Mouse (Mus musculus): Measurements from ENCODE around the gene Gse1. TPM values are rescaled to one million over a fixed set of nuclear protein-coding genes. Genes with fewer than 3 reads are reported as not detected.

Gene Gse1
- polyA plus RNA-seq, 1 experiment from 2014 or later = 28.8 TPM

GRCm38 (mm10) chr8:120368814-120369649, 140.8 kb downstream of the Gse1 start:
- Histone ChIP-seq H3K9me3 (no peaks in the 10 kb centered on the region), H3K9ac (replicated peaks) (no peak overlapping the region; the same call in 1 of the 2 replicates), H3K4me2 (replicated peaks) (no peak overlapping the region), H3K27ac (replicated peaks) (no peak overlapping the region), H3K4me3 (no peak overlapping the region), H3K4me1 (peaks cover 44% of the 10 kb centered on the region), H3K27me3 (peaks cover 13% of the 10 kb centered on the region), H3K36me3 (no peaks in the 10 kb centered on the region)
- 34% methylated on average over 11 of the region's 11 CpGs for WGBS
- no peak for ATAC-seq (ENCODE audit: low FRiP score, low read depth)

DNA sequence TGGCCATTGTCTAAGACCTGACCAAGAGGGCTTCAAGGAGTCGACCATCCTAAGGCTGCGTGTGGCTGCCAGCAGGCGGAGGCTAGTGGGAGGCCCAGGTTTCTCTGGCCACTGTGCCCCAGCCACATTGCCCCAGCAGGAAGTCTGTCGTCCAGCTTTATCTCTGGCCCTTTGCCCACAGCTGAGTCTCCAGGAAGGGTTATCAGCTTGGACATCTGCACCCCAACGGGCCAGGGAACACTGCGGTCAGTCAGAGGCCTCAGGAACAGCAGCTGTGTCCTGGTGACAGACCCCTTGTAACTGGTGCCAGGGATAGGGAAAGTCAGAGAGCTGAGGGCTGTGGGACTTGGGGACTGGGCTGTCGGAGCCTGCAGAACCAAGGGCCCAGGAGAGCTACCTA, 141.7 kb downstream of the Gse1 start:
- no peak overlapping the region for H3K4me2 ChIP-seq (replicated peaks)
- no peak overlapping the region for H3K4me3 ChIP-seq
- H3K9me3 ChIP-seq = no peaks in the 10 kb centered on the region
- no peak overlapping the region for H3K9ac ChIP-seq (replicated peaks)
- no peak overlapping the region for H3K27ac ChIP-seq (replicated peaks)
- H3K4me1 ChIP-seq = peaks cover 45% of the 10 kb centered on the region
- H3K27me3 ChIP-seq = peaks cover 13% of the 10 kb centered on the region
- ATAC-seq (ENCODE audit: low FRiP score, low read depth) = no peak
- WGBS = 61% methylated on average over 7 of the region's 7 CpGs
- no peaks in the 10 kb centered on the region for H3K36me3 ChIP-seq

- Histone ChIP-seq H3K4me2 (replicated peaks) (no peak overlapping the region), H3K9ac (replicated peaks) (no peak overlapping the region), H3K9me3 (no peaks in the 10 kb centered on the region), H3K27ac (replicated peaks) (no peak overlapping the region), H3K27me3 (peaks cover 13% of the 10 kb centered on the region), H3K4me1 (peaks cover 45% of the 10 kb centered on the region), H3K36me3 (no peaks in the 10 kb centered on the region), H3K4me3 (no peak overlapping the region)
- WGBS = 73% methylated on average over 4 of the region's 4 CpGs
- ATAC-seq (ENCODE audit: low FRiP score, low read depth) = no peak
Observed at GRCm38 (mm10) chr8:120370461-120370860, 142.2 kb downstream of the Gse1 start.

- H3K27ac ChIP-seq (replicated peaks) = no peak overlapping the region
- whole genome bisulfite sequencing = 78% methylated on average over 5 of the region's 5 CpGs
- H3K4me1 ChIP-seq = peaks cover 52% of the 10 kb centered on the region
- no peak for ATAC-seq (ENCODE audit: low FRiP score, low read depth)
- no peak overlapping the region for H3K4me2 ChIP-seq (replicated peaks)
- no peak overlapping the region for H3K4me3 ChIP-seq
- peaks cover 11% of the 10 kb centered on the region for H3K27me3 ChIP-seq
- H3K9me3 ChIP-seq = no peaks in the 10 kb centered on the region
- no peaks in the 10 kb centered on the region for H3K36me3 ChIP-seq
- H3K9ac ChIP-seq (replicated peaks) = no peak overlapping the region
Observed at GRCm38 (mm10) chr8:120371146-120371545, 142.9 kb downstream of the Gse1 start.

- 80% methylated on average over 8 of the region's 8 CpGs for WGBS
- Histone ChIP-seq H3K9ac (replicated peaks) (no peak overlapping the region), H3K27ac (replicated peaks) (no peak overlapping the region; the same call in 1 of the 2 replicates), H3K9me3 (no peaks in the 10 kb centered on the region), H3K27me3 (peaks cover 7% of the 10 kb centered on the region), H3K4me1 (peaks cover 58% of the 10 kb centered on the region), H3K4me2 (replicated peaks) (no peak overlapping the region), H3K4me3 (no peak overlapping the region), H3K36me3 (no peaks in the 10 kb centered on the region)
- ATAC-seq (ENCODE audit: low FRiP score, low read depth) = no peak
Observed at GRCm38 (mm10) chr8:120371725-120372457, 143.6 kb downstream of the Gse1 start.

DNA sequence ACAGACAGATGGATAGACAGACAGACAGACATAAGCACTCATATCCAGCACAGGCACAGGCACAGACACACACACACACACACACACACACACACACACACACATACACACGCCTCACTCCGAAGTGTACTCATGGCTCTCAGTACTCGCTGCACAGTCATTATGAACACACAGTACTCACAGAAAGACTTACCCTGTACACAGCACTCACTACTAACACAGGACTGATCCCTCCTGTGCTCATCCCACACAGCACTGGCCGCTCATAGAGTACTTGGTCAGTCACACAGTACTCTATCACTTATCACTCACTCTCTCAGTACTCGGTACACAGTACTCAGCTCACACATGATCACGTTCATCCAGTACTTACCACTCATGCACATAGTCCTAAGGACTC, 144.4 kb downstream of the Gse1 start:
- ATAC-seq (ENCODE audit: low FRiP score, low read depth) = no peak
- WGBS = 91% methylated on average over 6 of the region's 6 CpGs
- Histone ChIP-seq H3K9ac (replicated peaks) (no peak overlapping the region), H3K4me1 (peaks cover 58% of the 10 kb centered on the region), H3K4me2 (replicated peaks) (no peak overlapping the region), H3K27ac (replicated peaks) (no peak overlapping the region), H3K4me3 (no peak overlapping the region), H3K9me3 (no peaks in the 10 kb centered on the region), H3K36me3 (no peaks in the 10 kb centered on the region), H3K27me3 (no peaks in the 10 kb centered on the region)

- Histone ChIP-seq H3K4me2 (replicated peaks) (no peak overlapping the region), H3K27me3 (no peaks in the 10 kb centered on the region), H3K9me3 (no peaks in the 10 kb centered on the region), H3K27ac (replicated peaks) (no peak overlapping the region), H3K9ac (replicated peaks) (no peak overlapping the region), H3K4me1 (peaks cover 65% of the 10 kb centered on the region), H3K4me3 (no peak overlapping the region), H3K36me3 (no peaks in the 10 kb centered on the region)
- 84% methylated on average over 3 of the region's 3 CpGs for WGBS
- no peak for ATAC-seq (ENCODE audit: low FRiP score, low read depth)
Observed at GRCm38 (mm10) chr8:120373621-120374020, 145.4 kb downstream of the Gse1 start.

- 0 out of 2 replicates have a peak overlapping the region, but pooled peaks have one; percentile 25 for H3K9ac ChIP-seq (replicated peaks)
Observed at GRCm38 (mm10) chr8:120374070-120374469, 145.8 kb downstream of the Gse1 start.

DNA sequence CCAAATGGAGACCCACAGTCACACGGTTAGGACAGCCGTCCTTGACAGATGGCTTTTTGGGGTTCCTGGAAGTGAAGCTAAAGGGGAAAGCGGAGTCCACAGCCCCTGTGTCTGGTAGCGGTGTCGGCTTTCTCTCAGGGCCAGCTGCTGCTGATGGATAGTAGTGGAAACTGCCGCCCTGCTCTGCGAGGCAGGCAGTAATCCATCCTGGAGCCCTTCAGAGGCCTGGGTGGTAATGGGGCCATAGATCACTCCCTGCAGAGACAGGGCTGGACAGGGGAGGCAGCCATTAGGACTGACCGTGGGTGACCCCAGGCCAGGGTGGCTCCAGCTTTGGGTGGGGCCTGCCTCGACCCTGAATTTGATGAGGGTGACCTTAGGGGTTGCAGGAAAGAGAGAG, 146.3 kb downstream of the Gse1 start:
- Histone ChIP-seq H3K4me3 (no peak overlapping the region), H3K4me1 (peaks cover 65% of the 10 kb centered on the region), H3K36me3 (no peaks in the 10 kb centered on the region), H3K9ac (replicated peaks) (0 out of 2 replicates have a peak overlapping the region, but pooled peaks have one; percentile 25), H3K27ac (replicated peaks) (peak overlapping the region; percentile 71), H3K4me2 (replicated peaks) (no peak overlapping the region), H3K27me3 (peaks cover 4% of the 10 kb centered on the region), H3K9me3 (no peaks in the 10 kb centered on the region)
- no peak for ATAC-seq (ENCODE audit: low FRiP score, low read depth)
- WGBS = 39% methylated on average over 9 of the region's 9 CpGs

More at GRCm38 (mm10) chr8:120374070-120374469, 145.8 kb downstream of the Gse1 start:
- ATAC-seq (ENCODE audit: low FRiP score, low read depth) = no peak
- no peaks in the 10 kb centered on the region for H3K9me3 ChIP-seq
- no peaks in the 10 kb centered on the region for H3K27me3 ChIP-seq
- peak overlapping the region; percentile 71 for H3K27ac ChIP-seq (replicated peaks)
- H3K4me2 ChIP-seq (replicated peaks) = no peak overlapping the region
- no peaks in the 10 kb centered on the region for H3K36me3 ChIP-seq
- WGBS = 92% methylated on average over 1 of the region's 1 CpGs
- H3K4me1 ChIP-seq = peaks cover 65% of the 10 kb centered on the region
- H3K4me3 ChIP-seq = no peak overlapping the region

GRCm38 (mm10) chr8:120375170-120375569, 146.9 kb downstream of the Gse1 start:
- peaks cover 63% of the 10 kb centered on the region for H3K4me1 ChIP-seq
- 0 out of 2 replicates have a peak overlapping the region, but pooled peaks have one; percentile 25 for H3K9ac ChIP-seq (replicated peaks)

DNA sequence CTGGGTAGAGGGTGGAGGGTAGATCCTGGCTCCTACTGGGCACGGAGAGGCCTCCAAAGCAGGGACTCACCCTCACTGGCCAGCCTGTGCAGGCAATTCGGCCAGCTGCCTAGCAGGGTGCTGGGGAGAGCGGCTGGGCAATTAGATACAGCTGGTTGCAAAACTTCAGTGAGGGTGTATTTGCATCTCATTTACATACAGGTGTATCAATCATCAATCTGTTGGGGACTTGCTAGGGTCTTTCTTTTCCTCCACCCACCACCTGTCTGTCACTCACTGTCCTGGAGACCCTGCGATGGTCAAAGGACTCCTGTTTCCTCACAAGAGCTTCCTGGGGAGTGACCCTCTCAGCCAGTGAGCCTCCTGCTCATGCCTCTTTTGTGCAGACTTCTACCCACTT, 148.0 kb downstream of the Gse1 start:
- Histone ChIP-seq H3K27ac (replicated peaks) (peak overlapping the region; percentile 76), H3K9ac (replicated peaks) (no peak overlapping the region), H3K4me3 (no peak overlapping the region), H3K9me3 (no peaks in the 10 kb centered on the region), H3K36me3 (no peaks in the 10 kb centered on the region), H3K27me3 (peaks cover 14% of the 10 kb centered on the region), H3K4me2 (replicated peaks) (no peak overlapping the region), H3K4me1 (peaks cover 73% of the 10 kb centered on the region)
- peak; percentile 20; the same call in 1 of the 2 replicates for ATAC-seq (ENCODE audit: low FRiP score, low read depth)
- WGBS = 36% methylated on average over 4 of the region's 4 CpGs

More at GRCm38 (mm10) chr8:120375170-120375569, 146.9 kb downstream of the Gse1 start:
- ATAC-seq (ENCODE audit: low FRiP score, low read depth) = peak; percentile 51; the same call in 1 of the 2 replicates
- H3K27me3 ChIP-seq = peaks cover 11% of the 10 kb centered on the region
- no peaks in the 10 kb centered on the region for H3K36me3 ChIP-seq
- no peak overlapping the region for H3K4me3 ChIP-seq
- 36% methylated on average over 5 of the region's 5 CpGs for WGBS
- H3K27ac ChIP-seq (replicated peaks) = peak overlapping the region; percentile 71
- H3K9me3 ChIP-seq = no peaks in the 10 kb centered on the region
- no peak overlapping the region for H3K4me2 ChIP-seq (replicated peaks)

Measured in midbrain, embryonic 12.5 days (tissue).